Mouse (Mus musculus): Measurements from ENCODE around the gene Vps8.

Gene Vps8

DNA sequence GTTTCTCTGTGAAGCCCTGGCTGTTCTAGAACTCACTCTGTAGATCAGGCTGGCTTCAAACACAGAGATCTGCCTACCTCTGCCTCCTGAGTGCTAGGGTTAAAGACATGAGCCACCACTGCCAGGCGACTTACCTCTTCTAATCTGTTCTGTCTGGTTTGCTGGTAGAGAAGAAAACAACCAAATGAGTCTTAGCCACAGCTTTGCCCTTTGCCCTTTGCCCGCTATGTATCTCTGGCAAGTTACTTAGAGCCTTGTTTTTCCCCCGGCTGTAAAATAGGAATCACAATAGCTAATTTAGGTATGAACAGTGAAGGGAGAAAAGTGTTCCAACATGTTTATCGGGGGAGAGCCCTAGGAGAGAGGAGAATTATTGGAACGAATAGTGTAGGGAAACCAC is 18.3 kb upstream of the Vps8 start:
- ATAC-seq (ENCODE audit: low TSS enrichment) = no peak

GRCm38 (mm10) chr16:21405224-21405969 is 17.5 kb upstream of the Vps8 start:
- ATAC-seq (ENCODE audit: low TSS enrichment) = no peak

- ATAC-seq (ENCODE audit: low TSS enrichment) = no peak
These were observed 16.8 kb upstream of the Vps8 start for GRCm38 (mm10) chr16:21406136-21406535.

DNA sequence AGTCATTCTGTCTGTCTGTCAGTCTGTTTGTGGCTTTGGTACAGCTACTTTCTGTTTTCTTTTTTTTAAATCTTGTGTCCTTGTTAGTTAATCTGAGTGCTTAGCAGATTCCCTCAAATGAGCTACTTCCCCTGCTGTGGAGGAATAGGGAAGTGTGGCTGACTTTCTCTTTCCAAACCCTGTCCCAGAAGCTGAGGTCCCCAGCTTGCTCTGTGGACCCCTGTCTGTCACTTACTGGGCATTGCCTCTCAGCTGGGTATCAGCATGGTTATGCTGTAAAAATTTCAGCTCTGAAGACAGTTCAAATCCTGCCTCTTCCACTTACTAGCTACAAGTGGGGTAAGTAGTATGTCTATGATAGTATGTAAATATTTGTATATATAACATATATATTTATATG is 11.1 kb upstream of the Vps8 start:
- ATAC-seq (ENCODE audit: low TSS enrichment) = no peak

DNA sequence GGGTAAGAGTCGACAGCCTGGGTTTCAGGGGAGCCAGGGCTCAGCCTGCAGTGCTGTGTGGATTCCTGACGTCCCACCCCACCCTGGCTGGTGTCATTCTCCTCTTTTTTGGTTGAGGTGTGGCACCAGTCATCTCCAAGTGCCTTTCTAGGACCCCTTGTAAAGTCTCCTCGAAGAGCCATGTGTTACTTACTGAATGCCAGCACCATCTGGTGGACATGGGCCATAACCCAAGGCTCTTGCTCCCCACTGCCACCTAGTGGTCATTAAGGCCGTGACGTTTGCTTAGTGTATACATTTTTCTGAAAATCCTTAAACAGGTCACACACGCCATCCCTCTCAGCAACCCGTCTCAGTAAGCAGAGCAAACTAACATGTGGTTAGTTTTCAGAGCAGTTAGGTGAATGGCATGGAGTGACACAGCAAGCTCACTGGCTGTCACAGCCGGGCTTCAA is 10.3 kb upstream of the Vps8 start:
- peak; percentile 74 for ATAC-seq (ENCODE audit: low TSS enrichment)

- no peak for ATAC-seq (ENCODE audit: low TSS enrichment)
These were observed 9.1 kb upstream of the Vps8 start for GRCm38 (mm10) chr16:21413819-21414218.

DNA sequence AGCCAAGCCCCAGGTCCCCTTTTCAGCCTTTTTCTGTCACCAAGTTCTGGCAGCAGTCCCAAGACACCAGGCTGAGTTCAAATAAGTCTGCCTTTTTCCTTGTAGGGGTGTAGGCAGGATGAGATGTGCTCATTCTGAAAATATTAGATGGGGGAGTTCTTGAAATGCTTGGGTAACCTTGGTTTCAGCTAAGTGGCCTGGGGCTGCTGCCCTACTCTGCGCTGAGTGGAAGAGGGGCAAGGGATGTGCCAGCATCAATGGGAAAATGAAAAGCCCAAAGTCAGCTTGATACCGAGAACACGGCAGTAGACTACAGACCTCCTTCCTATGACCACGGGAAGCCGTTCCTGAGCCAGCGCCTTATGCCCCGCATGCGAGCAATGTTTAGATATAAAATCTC is 7.8 kb upstream of the Vps8 start:
- ATAC-seq (ENCODE audit: low TSS enrichment) = no peak

DNA sequence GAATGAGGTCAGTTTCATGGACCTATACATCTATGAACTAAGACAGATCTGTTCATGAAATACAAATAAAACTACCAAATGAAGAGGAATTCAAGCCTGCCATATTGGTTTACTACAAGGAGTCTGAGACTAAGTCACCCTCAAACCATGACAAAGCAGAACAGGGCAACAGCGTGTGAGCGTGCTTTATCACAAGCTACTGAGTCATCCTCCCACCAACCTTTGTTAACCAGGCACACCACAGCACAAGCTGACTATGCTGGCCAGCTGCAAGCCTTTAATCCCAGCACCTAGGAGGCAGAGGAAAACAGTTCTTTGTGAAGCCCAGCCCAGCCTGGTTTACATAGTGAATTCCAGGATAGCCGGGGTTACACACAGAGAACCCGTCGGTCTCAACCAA is 4.9 kb upstream of the Vps8 start:
- ATAC-seq (ENCODE audit: low TSS enrichment) = no peak

DNA sequence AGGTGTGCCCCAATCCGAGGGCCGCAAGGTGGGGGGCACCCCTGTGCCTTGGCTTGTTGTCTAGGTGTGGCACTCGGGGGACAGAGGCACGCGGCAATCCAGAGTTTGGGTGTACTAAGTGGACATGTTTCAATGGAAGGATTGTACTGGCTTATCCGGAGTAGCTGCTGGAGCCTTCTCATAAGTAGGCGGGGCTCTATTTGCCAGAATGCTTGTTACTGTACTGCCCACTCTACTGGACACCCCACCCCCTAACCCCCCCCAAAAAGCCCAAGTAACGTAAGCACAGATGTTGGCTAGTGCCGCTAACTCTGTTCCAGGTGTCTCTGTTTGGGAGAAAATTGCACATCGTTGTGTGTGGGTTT is 610 bp downstream of the Vps8 start:
- ATAC-seq (ENCODE audit: low TSS enrichment) = peak; percentile 29; the same call in 1 of the 2 replicates

DNA sequence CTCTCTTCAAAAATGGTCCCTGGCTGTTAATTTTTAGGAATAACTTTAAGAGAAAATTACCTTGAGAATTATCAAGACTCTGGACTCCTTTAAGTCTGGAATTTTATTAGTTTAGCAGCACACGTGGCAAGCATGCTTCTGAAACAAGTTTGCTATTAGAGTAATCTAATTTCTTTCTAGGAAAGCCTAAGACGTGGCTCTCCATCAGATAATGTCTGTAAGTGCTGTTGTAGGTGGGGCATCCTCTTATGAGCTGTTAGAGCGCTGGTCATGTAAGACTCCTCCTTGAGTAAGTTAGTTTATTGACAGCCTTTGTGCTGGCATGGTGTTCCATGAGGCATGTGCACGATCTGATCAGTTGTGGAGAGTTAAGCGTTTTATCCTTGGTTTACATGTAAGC is 5.2 kb downstream of the Vps8 start:
- no peak for ATAC-seq (ENCODE audit: low TSS enrichment)

- ATAC-seq (ENCODE audit: low TSS enrichment) = peak; percentile 92
These were observed 7.6 kb downstream of the Vps8 start for GRCm38 (mm10) chr16:21430377-21431060.

DNA sequence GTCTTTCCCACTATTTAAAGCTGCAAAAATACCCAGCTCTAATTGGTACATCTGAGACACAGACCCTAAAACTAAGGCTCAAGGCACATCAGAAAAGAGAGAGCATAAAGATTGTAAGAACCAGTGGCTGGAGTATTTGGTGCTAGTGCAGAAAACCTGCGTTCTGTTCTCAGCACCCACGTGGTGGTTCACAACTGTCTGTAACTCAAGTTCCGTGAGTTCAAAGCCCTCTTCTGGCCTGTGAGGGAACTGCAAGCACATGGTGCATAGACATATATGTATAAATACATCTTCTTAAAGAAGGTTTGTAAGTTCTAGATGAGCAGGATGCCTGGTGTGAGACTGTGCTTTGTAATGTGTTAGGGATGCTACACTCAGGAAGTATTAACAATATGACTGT is 8.7 kb downstream of the Vps8 start:
- no peak for ATAC-seq (ENCODE audit: low TSS enrichment)

DNA sequence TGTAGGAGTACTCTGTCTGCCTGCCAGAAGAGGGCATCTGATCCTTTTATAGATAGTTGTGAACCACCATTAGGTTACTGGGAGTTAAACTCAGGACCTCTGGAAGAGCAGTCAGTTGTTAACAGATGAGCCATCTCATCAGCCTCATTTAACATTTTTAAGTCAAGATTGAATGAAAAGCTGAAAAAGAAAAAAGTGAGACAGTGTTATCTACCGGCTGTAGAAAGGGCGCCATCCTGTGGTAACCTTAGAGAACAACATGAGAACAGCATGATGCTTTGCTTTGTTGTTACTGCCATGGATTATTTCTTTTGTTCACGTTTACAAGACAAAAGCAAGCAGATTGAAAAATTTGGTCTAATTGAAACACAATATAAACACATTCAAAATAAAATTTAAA is 10.6 kb downstream of the Vps8 start:
- no peak for ATAC-seq (ENCODE audit: low TSS enrichment)

DNA sequence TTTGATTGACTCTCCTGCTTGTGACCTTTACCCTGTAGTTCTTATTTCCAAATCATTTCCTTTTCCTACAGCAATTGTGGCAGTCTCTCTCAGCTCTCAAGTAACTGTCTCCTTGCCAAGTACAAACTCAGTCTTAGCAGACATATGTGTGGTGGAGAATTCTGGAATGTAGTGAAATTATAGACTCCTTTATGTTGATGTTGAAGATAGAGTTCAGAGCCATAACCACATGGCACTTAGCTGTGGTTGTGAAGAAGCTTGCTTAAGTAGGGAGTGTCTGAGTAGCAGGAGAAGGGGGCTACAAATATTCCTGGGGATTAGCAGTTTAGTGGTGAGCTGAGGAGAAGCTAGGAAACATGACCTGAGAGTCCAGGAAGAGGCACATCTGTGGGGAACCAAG is 18.1 kb downstream of the Vps8 start:
- 0 out of 2 replicates have a peak, but pooled peaks have one; percentile 34 for ATAC-seq (ENCODE audit: low TSS enrichment)

- no peak for ATAC-seq (ENCODE audit: low TSS enrichment)
These were observed 22.2 kb downstream of the Vps8 start for GRCm38 (mm10) chr16:21445026-21445625.

- no peak for ATAC-seq (ENCODE audit: low TSS enrichment)
These were observed 24.5 kb downstream of the Vps8 start for GRCm38 (mm10) chr16:21447447-21447846.

- ATAC-seq (ENCODE audit: low TSS enrichment) = peak; percentile 68
These were observed 25.5 kb downstream of the Vps8 start for GRCm38 (mm10) chr16:21448464-21448863.

DNA sequence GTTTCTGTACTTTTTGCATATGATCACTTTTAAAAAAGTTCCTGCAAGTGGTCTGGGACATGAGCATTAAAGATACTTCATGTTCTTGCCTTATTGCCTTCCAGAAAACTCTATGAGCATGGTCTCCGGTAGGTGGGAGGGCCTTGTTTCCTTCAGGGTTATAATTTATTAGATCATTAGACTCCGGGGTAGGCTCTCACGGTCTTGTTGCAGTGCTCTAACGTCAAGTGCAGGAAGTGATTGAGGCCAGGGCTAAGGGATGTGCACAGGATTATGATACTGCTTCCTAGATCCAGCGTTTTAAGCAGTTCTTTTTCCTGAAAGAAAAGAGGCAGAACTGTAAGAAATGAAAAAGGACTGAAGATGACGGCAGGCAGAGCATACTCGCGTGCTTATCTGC is 27.0 kb downstream of the Vps8 start:
- ATAC-seq (ENCODE audit: low TSS enrichment) = no peak

DNA sequence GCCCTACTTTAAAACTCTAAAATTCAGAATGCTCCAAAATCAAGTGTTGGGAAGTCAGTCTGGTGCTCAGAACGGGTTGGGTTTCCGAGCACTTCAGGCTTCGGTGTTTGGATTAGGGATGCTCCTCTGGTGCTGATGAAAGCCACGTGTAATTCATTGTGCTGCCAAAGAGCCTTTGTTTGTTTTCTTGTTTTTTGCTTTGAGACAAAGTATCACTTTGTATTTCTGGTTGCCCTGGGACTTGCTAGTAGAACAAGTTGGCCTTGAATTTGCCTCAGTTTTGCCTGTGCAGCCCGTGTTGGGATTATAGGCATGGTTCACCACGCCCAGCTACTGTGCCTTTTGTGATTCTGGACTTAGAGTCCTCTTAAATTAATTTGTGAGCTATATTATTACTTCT is 29.7 kb downstream of the Vps8 start:
- no peak for ATAC-seq (ENCODE audit: low TSS enrichment)

GRCm38 (mm10) chr16:21457639-21458369 is 34.9 kb downstream of the Vps8 start:
- ATAC-seq (ENCODE audit: low TSS enrichment) = peak; percentile 90

- ATAC-seq (ENCODE audit: low TSS enrichment) = no peak
These were observed 43.0 kb downstream of the Vps8 start for GRCm38 (mm10) chr16:21465868-21466267.

- ATAC-seq (ENCODE audit: low TSS enrichment) = no peak
These were observed 47.5 kb downstream of the Vps8 start for GRCm38 (mm10) chr16:21470416-21470815.
